In the genomic region with DNA sequence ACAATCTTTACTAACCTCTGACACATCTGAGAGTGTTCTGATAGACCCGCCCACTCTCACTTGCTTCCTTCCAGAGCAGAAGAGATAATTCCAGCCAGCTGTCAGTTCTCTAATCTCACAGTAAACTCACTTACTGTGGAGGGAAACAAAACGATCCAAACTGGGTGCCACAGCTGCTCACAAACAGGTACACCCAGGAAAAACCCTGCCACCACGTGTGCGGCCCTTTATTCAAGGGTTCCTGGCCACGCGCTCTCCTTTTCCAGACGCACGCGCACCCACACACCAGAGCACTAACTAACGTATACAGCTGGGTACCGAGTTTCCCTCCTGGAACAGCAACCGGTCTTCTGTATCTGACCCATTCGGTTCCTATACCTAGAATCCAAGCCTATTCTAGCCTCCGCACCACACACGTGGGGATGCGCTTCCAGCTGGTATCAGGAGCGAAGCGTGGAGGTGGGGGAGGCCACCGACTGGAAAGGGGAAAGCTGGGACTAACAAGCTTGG, we compare ENCODE assay signal across 8 mouse cellular contexts. TPM values are rescaled to one million over a fixed set of nuclear protein-coding genes. Genes with fewer than 3 reads are reported as not detected.
A peak's percentile ranks its signal among the peaks of the same experiment; 100 is the strongest.
DNase-seq lines count a peak whose midpoint lies in the region; ATAC-seq and TF ChIP-seq lines count a peak whose summit lies in the region.

No protein-coding gene starts in this region.

- H3K27ac ChIP-seq in bone marrow, adult 2 months (ENCODE audit: control insufficient read depth, insufficient read depth, low read depth, low read length, poor library complexity): peak overlapping the region; percentile 34
- H3K27ac ChIP-seq in forebrain, embryonic 12.5 days: 0 out of 2 replicates have a peak overlapping the region, but pooled peaks have one; percentile 81
- peak overlapping the region; percentile 82 for H3K27ac ChIP-seq in midbrain, postnatal 0 days (ENCODE audit: low read depth, low read length)

- H3K27me3 ChIP-seq in forebrain, embryonic 12.5 days: peaks cover 61% of the 10 kb centered on the region
- no peaks in the 10 kb centered on the region for H3K27me3 ChIP-seq in midbrain, postnatal 0 days (ENCODE audit: insufficient read depth, low read length)

- H3K36me3 ChIP-seq in forebrain, embryonic 12.5 days (replicated peaks): no peaks in the 10 kb centered on the region
- no peaks in the 10 kb centered on the region for H3K36me3 ChIP-seq in midbrain, postnatal 0 days (ENCODE audit: insufficient read depth, low read length)

- WGBS in bone marrow, adult 2 months: under 1% methylated on average over 19 of the region's 19 CpGs
- WGBS in forebrain, embryonic 12.5 days: 1% methylated on average over 19 of the region's 19 CpGs
- WGBS in midbrain, postnatal 0 days: under 1% methylated on average over 19 of the region's 19 CpGs

- DNase-seq in layer of hippocampus, adult 11-12 months (ENCODE audit: low spot score): peak; percentile 38
- no peak for DNase-seq in layer of hippocampus, adult 8-10 months (ENCODE audit: low spot score in 2 of 2)
- DNase-seq in kidney, postnatal 36 days: peak; percentile 27 to 36
- peak; percentile 55 for DNase-seq in midbrain, postnatal 0 days (ENCODE audit: low spot score)
- DNase-seq in spleen, adult 12 weeks (ENCODE audit: low spot score): no peak
- DNase-seq in adrenal gland, adult 8-10 months: no peak

- H3K4me3 ChIP-seq in bone marrow, adult 2 months (replicated peaks; ENCODE audit: control insufficient read depth, low read depth, low read length): peak overlapping the region; percentile 86
- H3K4me3 ChIP-seq in forebrain, embryonic 12.5 days (replicated peaks): peak overlapping the region; percentile 75
- H3K4me3 ChIP-seq in midbrain, postnatal 0 days (ENCODE audit: low read depth, low read length): peak overlapping the region; percentile 74

- no peak for TF ChIP-seq CTCF in bone marrow, adult 2 months (IDR thresholded peaks at IDR 0.05; ENCODE audit: control insufficient read depth, insufficient read depth, low read length)
- no peak for TF ChIP-seq CTCF in midbrain, postnatal 0 days (IDR thresholded peaks at IDR 0.05)

- ATAC-seq in forebrain, embryonic 12.5 days (ENCODE audit: low FRiP score): 0 out of 2 replicates have a peak, but pooled peaks have one; percentile 5
- 0 out of 2 replicates have a peak, but pooled peaks have one; percentile 10 for ATAC-seq in midbrain, postnatal 0 days (ENCODE audit: low FRiP score)

- no peak for TF ChIP-seq POLR2A in bone marrow, adult 2 months (IDR thresholded peaks at IDR 0.05; ENCODE audit: borderline replicate concordance, control insufficient read depth, low read depth, low read length)

- peak overlapping the region; percentile 99 for H3K4me2 ChIP-seq in forebrain, embryonic 12.5 days
- peak overlapping the region; percentile 64 for H3K4me2 ChIP-seq in midbrain, postnatal 0 days (ENCODE audit: low read depth, low read length, poor library complexity, severe bottlenecking)

- H3K9ac ChIP-seq in forebrain, embryonic 12.5 days: peak overlapping the region; percentile 75
- peak overlapping the region; percentile 69 for H3K9ac ChIP-seq in midbrain, postnatal 0 days (replicated peaks; ENCODE audit: low read length, poor library complexity, severe bottlenecking)

- H3K4me1 ChIP-seq in bone marrow, adult 2 months (ENCODE audit: control insufficient read depth, insufficient read depth, low read length): peaks cover 5% of the 10 kb centered on the region; the same call in 1 of the 2 replicates
- peaks cover 45% of the 10 kb centered on the region for H3K4me1 ChIP-seq in forebrain, embryonic 12.5 days
- H3K4me1 ChIP-seq in midbrain, postnatal 0 days (ENCODE audit: insufficient read depth, low read length): peaks cover 19% of the 10 kb centered on the region; the same call in 1 of the 2 replicates

- no peaks in the 10 kb centered on the region for H3K9me3 ChIP-seq in forebrain, embryonic 12.5 days
- H3K9me3 ChIP-seq in midbrain, postnatal 0 days (ENCODE audit: low read length): no peaks in the 10 kb centered on the region

RNA-seq across cellular contexts. Expression of gene Gfod1, which starts 1.3 kb away (rescaled TPM):
- 100 to 1,000 TPM in 2 of 4 experiments, 10 to 100 TPM in 2; 77.4 to 104 (median 91.8) TPM for total RNA-seq in layer of hippocampus, adult 8-10 months (2022)
- polyA plus RNA-seq in bone marrow, adult 2 months (2011; ENCODE audit: insufficient read depth, insufficient read length, low replicate concordance, missing spikeins): 3.4 and 10.4 TPM in 2 replicates
- polyA plus RNA-seq in forebrain, embryonic 12.5 days (2016; fragmentation: Nextera tagmentation; extraction: Ambion mirVana): 0.97 and 1.1 TPM in 2 replicates
- 21.1 and 22.4 TPM in 2 replicates for total RNA-seq in midbrain, postnatal 0 days (2014; rRNA removed)
- polyA plus RNA-seq in midbrain, postnatal 0 days (2015; fragmentation: Nextera tagmentation; extraction: Ambion mirVana): 2.0 and 2.4 TPM in 2 replicates
- total RNA-seq in adrenal gland, adult 8-10 months (2022): 10 to 100 TPM in 1 of 4 experiments, 1 to 10 TPM in 3; 8.1 to 10.0 (median 9.0) TPM

Comparison
In these comparisons a context has a peak if more than half of its experiments do, and no peak if none do; other contexts are left out.
1. DNase-seq: peak in layer of hippocampus, adult 11-12 months (single experiment), kidney, postnatal 36 days (2 of 2) and midbrain, postnatal 0 days (single experiment); none in layer of hippocampus, adult 8-10 months (0 of 2), spleen, adult 12 weeks (single experiment) and adrenal gland, adult 8-10 months (single experiment).
2. Peak in every context shown above with its lines, with median percentiles within 50 percentile points of each other: H3K27ac ChIP-seq and H3K4me3 ChIP-seq.